Mouse (Mus musculus): ENCODE measurements around the gene Shank3. TPM values are rescaled to one million over a fixed set of nuclear protein-coding genes. Genes with fewer than 3 reads are reported as not detected.

The Shank3 gene
- polyA plus RNA-seq, 1 experiment from 2014 or later, result 6.5 TPM

GRCm38 (mm10) chr15:89504838-89505237 lies 5.4 kb downstream of the Shank3 start:
- peaks cover 13% of the 10 kb centered on the region for H3K27me3 ChIP-seq
- no peaks in the 10 kb centered on the region for H3K9me3 ChIP-seq
- 95% methylated on average over 9 of the region's 9 CpGs for WGBS
- no peak overlapping the region for H3K27ac ChIP-seq (replicated peaks)
- no peak overlapping the region for H3K9ac ChIP-seq
- no peak for ATAC-seq (ENCODE audit: low read depth)
- H3K4me3 ChIP-seq, result no peak overlapping the region
- no peak overlapping the region for H3K4me2 ChIP-seq
- H3K36me3 ChIP-seq, result peaks cover 54% of the 10 kb centered on the region
- H3K4me1 ChIP-seq (replicated peaks), result peaks cover 13% of the 10 kb centered on the region

- Histone ChIP-seq H3K9ac (no peak overlapping the region), H3K4me3 (no peak overlapping the region), H3K36me3 (peaks cover 50% of the 10 kb centered on the region), H3K9me3 (no peaks in the 10 kb centered on the region), H3K4me2 (no peak overlapping the region), H3K27me3 (no peaks in the 10 kb centered on the region), H3K27ac (replicated peaks) (no peak overlapping the region), H3K4me1 (replicated peaks) (no peaks in the 10 kb centered on the region)
- WGBS, result 92% methylated on average over 8 of the region's 8 CpGs
- ATAC-seq (ENCODE audit: low read depth), result no peak
Measured at GRCm38 (mm10) chr15:89507751-89508150, 8.3 kb downstream of the Shank3 start.

GRCm38 (mm10) chr15:89512679-89513078 lies 13.3 kb downstream of the Shank3 start:
- WGBS, result 80% methylated on average over 4 of the region's 4 CpGs
- H3K27me3 ChIP-seq, result no peaks in the 10 kb centered on the region
- no peak overlapping the region for H3K9ac ChIP-seq
- H3K9me3 ChIP-seq, result no peaks in the 10 kb centered on the region
- H3K4me1 ChIP-seq (replicated peaks), result no peaks in the 10 kb centered on the region
- H3K4me2 ChIP-seq, result no peak overlapping the region
- H3K27ac ChIP-seq (replicated peaks), result no peak overlapping the region
- no peak for ATAC-seq (ENCODE audit: low read depth)
- no peak overlapping the region for H3K4me3 ChIP-seq
- peaks cover 7% of the 10 kb centered on the region for H3K36me3 ChIP-seq

GRCm38 (mm10) chr15:89521951-89522350 lies 22.5 kb downstream of the Shank3 start:
- Histone ChIP-seq H3K4me3 (no peak overlapping the region), H3K4me2 (no peak overlapping the region), H3K27ac (replicated peaks) (no peak overlapping the region), H3K36me3 (peaks cover 21% of the 10 kb centered on the region; the same call in 1 of the 2 replicates), H3K4me1 (replicated peaks) (peaks cover 16% of the 10 kb centered on the region), H3K9ac (no peak overlapping the region), H3K9me3 (no peaks in the 10 kb centered on the region), H3K27me3 (peaks cover 48% of the 10 kb centered on the region)
- WGBS, result 64% methylated on average over 7 of the region's 7 CpGs
- ATAC-seq (ENCODE audit: low read depth), result no peak

GRCm38 (mm10) chr15:89522566-89523282 lies 23.3 kb downstream of the Shank3 start:
- Histone ChIP-seq H3K4me3 (peak overlapping the region; percentile 60), H3K4me2 (peak overlapping the region; percentile 90), H3K9ac (peak overlapping the region; percentile 72; the same call in 1 of the 2 replicates), H3K27me3 (peaks cover 48% of the 10 kb centered on the region), H3K4me1 (replicated peaks) (peaks cover 16% of the 10 kb centered on the region), H3K27ac (replicated peaks) (no peak overlapping the region), H3K9me3 (no peaks in the 10 kb centered on the region), H3K36me3 (peaks cover 21% of the 10 kb centered on the region; the same call in 1 of the 2 replicates)
- ATAC-seq (ENCODE audit: low read depth), result no peak
- WGBS, result 89% methylated on average over 10 of the region's 10 CpGs

- peaks cover 48% of the 10 kb centered on the region for H3K27me3 ChIP-seq
- H3K4me1 ChIP-seq (replicated peaks), result peaks cover 16% of the 10 kb centered on the region
- peak overlapping the region; percentile 90 for H3K4me2 ChIP-seq
- 0 out of 2 replicates have a peak, but pooled peaks have one; percentile 17 for ATAC-seq (ENCODE audit: low read depth)
- WGBS, result 9% methylated on average over 25 of the region's 47 CpGs
- H3K4me3 ChIP-seq, result peak overlapping the region; percentile 60
- no peaks in the 10 kb centered on the region for H3K9me3 ChIP-seq
- H3K9ac ChIP-seq, result peak overlapping the region; percentile 72
- no peak overlapping the region for H3K27ac ChIP-seq (replicated peaks)
- H3K36me3 ChIP-seq, result peaks cover 19% of the 10 kb centered on the region; the same call in 1 of the 2 replicates
Measured at GRCm38 (mm10) chr15:89523283-89523832, 23.9 kb downstream of the Shank3 start.

GRCm38 (mm10) chr15:89524001-89524571 lies 24.7 kb downstream of the Shank3 start:
- no peak for ATAC-seq (ENCODE audit: low read depth)
- Histone ChIP-seq H3K36me3 (peaks cover 18% of the 10 kb centered on the region; the same call in 1 of the 2 replicates), H3K27me3 (peaks cover 48% of the 10 kb centered on the region), H3K9me3 (no peaks in the 10 kb centered on the region), H3K4me3 (peak overlapping the region; percentile 60), H3K27ac (replicated peaks) (no peak overlapping the region), H3K4me2 (peak overlapping the region; percentile 90), H3K9ac (peak overlapping the region; percentile 72), H3K4me1 (replicated peaks) (peaks cover 16% of the 10 kb centered on the region)
- 13% methylated on average over 31 of the region's 52 CpGs for WGBS

- H3K9ac ChIP-seq, result peak overlapping the region; percentile 72; the same call in 1 of the 2 replicates
- 65% methylated on average over 8 of the region's 8 CpGs for WGBS
- peaks cover 48% of the 10 kb centered on the region for H3K27me3 ChIP-seq
- peak overlapping the region; percentile 90 for H3K4me2 ChIP-seq
- no peaks in the 10 kb centered on the region for H3K9me3 ChIP-seq
- no peak overlapping the region for H3K27ac ChIP-seq (replicated peaks)
- peaks cover 16% of the 10 kb centered on the region for H3K4me1 ChIP-seq (replicated peaks)
- peaks cover 18% of the 10 kb centered on the region; the same call in 1 of the 2 replicates for H3K36me3 ChIP-seq
- no peak for ATAC-seq (ENCODE audit: low read depth)
- peak overlapping the region; percentile 60 for H3K4me3 ChIP-seq
Measured at GRCm38 (mm10) chr15:89524611-89525415, 25.4 kb downstream of the Shank3 start.

- no peak for ATAC-seq (ENCODE audit: low read depth)
- H3K27ac ChIP-seq (replicated peaks), result no peak overlapping the region
- H3K36me3 ChIP-seq, result peaks cover 18% of the 10 kb centered on the region; the same call in 1 of the 2 replicates
- H3K4me1 ChIP-seq (replicated peaks), result peaks cover 19% of the 10 kb centered on the region
- H3K4me2 ChIP-seq, result no peak overlapping the region
- peaks cover 48% of the 10 kb centered on the region for H3K27me3 ChIP-seq
- 88% methylated on average over 8 of the region's 8 CpGs for WGBS
- no peak overlapping the region for H3K9ac ChIP-seq
- no peak overlapping the region for H3K4me3 ChIP-seq
- H3K9me3 ChIP-seq, result no peaks in the 10 kb centered on the region
Measured at GRCm38 (mm10) chr15:89525464-89525863, 26.0 kb downstream of the Shank3 start.

- 77% methylated on average over 7 of the region's 7 CpGs for WGBS
- Histone ChIP-seq H3K9ac (no peak overlapping the region), H3K27ac (replicated peaks) (no peak overlapping the region), H3K27me3 (peaks cover 48% of the 10 kb centered on the region), H3K4me2 (no peak overlapping the region), H3K9me3 (no peaks in the 10 kb centered on the region), H3K4me3 (no peak overlapping the region), H3K36me3 (peaks cover 18% of the 10 kb centered on the region; the same call in 1 of the 2 replicates), H3K4me1 (replicated peaks) (peaks cover 19% of the 10 kb centered on the region)
- ATAC-seq (ENCODE audit: low read depth), result no peak
Measured at GRCm38 (mm10) chr15:89525896-89526295, 26.5 kb downstream of the Shank3 start.

- H3K9ac ChIP-seq, result no peak overlapping the region
- no peak overlapping the region for H3K4me2 ChIP-seq
- H3K4me3 ChIP-seq, result no peak overlapping the region
- H3K27me3 ChIP-seq, result peaks cover 38% of the 10 kb centered on the region
- H3K27ac ChIP-seq (replicated peaks), result no peak overlapping the region
- H3K4me1 ChIP-seq (replicated peaks), result peaks cover 20% of the 10 kb centered on the region
- 92% methylated on average over 19 of the region's 19 CpGs for WGBS
- H3K36me3 ChIP-seq, result 0 out of 2 replicates have a peak, but pooled peaks cover 9% of the 10 kb centered on the region
- no peaks in the 10 kb centered on the region for H3K9me3 ChIP-seq
- no peak for ATAC-seq (ENCODE audit: low read depth)
Measured at GRCm38 (mm10) chr15:89526776-89527325, 27.4 kb downstream of the Shank3 start.
